Mouse (Mus musculus) erythroblast, embryonic 14.5 days (primary cell): ENCODE measurements around the gene Nckap5.

Experiments used
- GATA1 ChIP-seq: IDR thresholded peaks from 2 replicates; pipeline ENCODE4 v1.6.1; 2012; ENCODE audit warnings: low read length, inconsistent platforms, mixed read lengths
- TAL1 ChIP-seq: IDR thresholded peaks from 3 replicates; pipeline ENCODE4 v1.6.1; 2012; ENCODE audit warnings: low read length, inconsistent platforms, mixed read lengths

DNA sequence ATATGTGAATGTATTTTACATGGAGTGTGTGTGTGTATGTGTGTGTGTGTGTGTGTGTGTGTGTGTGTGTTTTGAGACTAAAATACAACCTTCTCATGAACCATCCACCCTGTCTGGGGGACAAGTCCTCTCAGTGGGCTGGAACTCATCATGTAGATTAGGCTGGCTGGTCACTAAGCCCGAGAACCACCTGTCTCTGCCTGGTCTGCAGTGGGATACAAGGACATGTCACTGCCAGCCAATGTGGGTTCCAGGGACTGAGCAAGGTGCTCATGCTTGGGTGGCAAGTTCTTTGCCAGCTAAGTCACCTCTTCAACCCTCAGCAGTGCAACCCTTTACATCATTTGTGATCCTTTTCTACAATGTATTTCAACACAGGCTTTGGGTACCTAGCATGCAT lies 313.2 kb downstream of the Nckap5 start:
- TF ChIP-seq TAL1 (no peak), GATA1 (no peak)
